Mouse (Mus musculus) gastrocnemius, postnatal 4 days (tissue): ENCODE results near the gene Mlxipl. TPM values are rescaled to one million over a fixed set of nuclear protein-coding genes. Genes with fewer than 3 reads are reported as not detected.

Experiments used
- DNase-seq, 2 experiments: peaks; one replicate each; pipeline ENCODE4 v3.0.0; 2021 to 2022; ENCODE audit warnings: low spot score in 2 of 2, mixed read lengths in 2 of 2
- total RNA-seq, 2 experiments: library from RNA; stranded (reverse); gene quantifications; 2 replicates each; pipeline ENCODE4 v1.2.3; 2021

The Mlxipl gene
- total RNA-seq, 2 experiments from 2014 or later: 13.8 to 24.6 TPM

GRCm38 (mm10) chr5:135180796-135181195, 91.1 kb downstream of the Mlxipl start:
- no peak for DNase-seq

GRCm38 (mm10) chr5:135181776-135182175, 92.1 kb downstream of the Mlxipl start:
- no peak for DNase-seq

GRCm38 (mm10) chr5:135183131-135183861, 93.6 kb downstream of the Mlxipl start:
- no peak for DNase-seq

- no peak for DNase-seq
Measured at GRCm38 (mm10) chr5:135185016-135185415, 95.3 kb downstream of the Mlxipl start.

DNA sequence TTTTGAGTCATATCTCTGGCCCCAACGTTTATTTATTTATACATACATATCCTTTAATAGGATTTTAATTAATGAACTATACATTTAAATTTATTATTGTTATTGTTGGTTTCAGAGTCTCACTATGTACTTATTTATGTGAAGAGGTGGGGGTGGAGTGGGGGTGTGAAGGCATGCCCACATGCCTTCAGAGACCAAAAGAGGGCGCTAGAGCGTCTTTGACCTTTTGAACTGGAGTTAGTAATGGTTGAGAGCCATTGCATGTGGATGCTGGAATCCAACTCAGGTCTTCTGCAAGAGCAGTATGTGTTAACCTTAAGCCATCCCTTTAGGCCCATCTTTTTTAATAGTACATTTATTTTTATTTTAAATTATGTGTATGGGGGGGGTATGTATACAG, 95.9 kb downstream of the Mlxipl start:
- DNase-seq: no peak

- DNase-seq: no peak
Measured at GRCm38 (mm10) chr5:135186231-135186620, 96.5 kb downstream of the Mlxipl start.

DNA sequence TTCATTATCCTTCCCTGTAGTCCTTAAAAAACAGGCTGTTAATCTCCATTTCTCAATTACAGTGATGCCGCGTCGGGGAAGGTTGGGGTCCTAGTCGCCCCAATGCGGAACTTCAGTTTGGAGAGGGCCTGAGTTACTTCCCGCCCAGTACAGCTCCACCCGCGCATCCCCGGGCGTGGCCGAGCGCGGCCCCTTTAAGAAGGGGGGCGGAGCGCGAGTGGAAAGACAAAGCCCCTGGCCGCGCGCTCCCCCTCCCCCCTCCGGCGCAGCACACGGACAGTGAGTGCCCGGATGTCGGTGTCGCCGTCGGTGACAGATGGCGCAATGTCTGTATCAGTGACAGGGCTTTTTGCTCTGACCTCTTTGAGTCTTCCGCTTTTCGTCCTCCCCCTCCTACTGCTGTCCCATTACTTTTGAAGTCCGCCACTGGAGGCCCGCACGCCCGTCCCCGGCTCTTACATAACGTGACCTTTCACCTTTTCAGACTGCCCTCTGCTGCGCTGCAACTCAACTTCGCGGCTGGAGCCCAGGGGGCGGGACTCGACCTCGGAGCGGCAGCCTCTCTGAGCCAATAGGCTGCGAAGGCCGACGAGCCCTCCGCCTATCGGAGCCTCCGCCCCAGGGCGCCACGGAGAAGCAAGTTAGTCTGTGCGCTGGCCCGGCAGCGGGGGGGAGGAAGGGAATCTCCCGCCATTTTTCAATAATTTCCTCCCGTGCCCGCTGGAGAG, 97.1 kb downstream of the Mlxipl start, which contains the start of gene Baz1b:
Baz1b (plus strand) TSS at position 644 of the 728 bp plus-strand sequence.
- peak; percentile 95 to 99 for DNase-seq

- peak; percentile 30 to 50 for DNase-seq
Measured at GRCm38 (mm10) chr5:135187349-135188213, 97.9 kb downstream of the Mlxipl start.

Other genes with a start within 250 kb of the Mlxipl start
- gene Tmem270, start 183.2 kb upstream of the Mlxipl start, total RNA-seq: not detected
- not detected for gene Cldn13, start 174.4 kb upstream of the Mlxipl start, total RNA-seq
- gene Mettl27, start 157.5 kb upstream of the Mlxipl start, total RNA-seq: 10 to 100 TPM in 1 of 2 experiments, 1 to 10 TPM in 1; 8.7 to 10.3 TPM
- not detected for gene Cldn4, start 143.0 kb upstream of the Mlxipl start, total RNA-seq
- under 1 TPM in 1 of 2 experiments, not detected in 1; 0.29 TPM for gene Cldn3, start 103.7 kb upstream of the Mlxipl start, total RNA-seq
- 10 to 100 TPM; 44.0 to 44.6 TPM for gene Abhd11, start 80.7 kb upstream of the Mlxipl start, total RNA-seq
- gene Stx1a, start 66.4 kb upstream of the Mlxipl start, total RNA-seq: 1 to 10 TPM; 4.5 to 5.1 TPM
- gene Dnajc30, start 25.7 kb upstream of the Mlxipl start, total RNA-seq: 10 to 100 TPM; 23.8 to 25.2 TPM
- gene Bud23, start 24.9 kb upstream of the Mlxipl start, total RNA-seq: 10 to 100 TPM; 29.9 to 33.3 TPM
- 1 to 10 TPM; 3.2 to 4.1 TPM for gene Vps37d, start 11.6 kb upstream of the Mlxipl start, total RNA-seq
- 10 to 100 TPM; 18.3 to 22.2 TPM for gene Tbl2, start 59.8 kb downstream of the Mlxipl start, total RNA-seq
- 10 to 100 TPM; 27.3 to 28.0 TPM for gene Bcl7b, start 78.4 kb downstream of the Mlxipl start, total RNA-seq
- 10 to 100 TPM; 59.4 to 63.6 TPM for gene Baz1b, start 97.4 kb downstream of the Mlxipl start, total RNA-seq
- gene Fzd9, start 161.3 kb downstream of the Mlxipl start, total RNA-seq: 10 to 100 TPM; 16.0 to 20.2 TPM